Comparison of ENCODE assay signal across 9 mouse cellular contexts in genomic region chr2:26638572-26638971, GRCm38 (mm10). TPM values are rescaled to one million over a fixed set of nuclear protein-coding genes. Genes with fewer than 3 reads are reported as not detected.
DNase-seq lines count a peak whose midpoint lies in the region; ATAC-seq and TF ChIP-seq lines count a peak whose summit lies in the region.
"Had no signal": no experiment of that assay in that cellular context is flagged by ENCODE, and none has a peak within 500 bp of the region (broad histone marks: within the 10 kb centered on the region; RNA-seq: fewer than 3 reads in every experiment).

No protein-coding gene starts in this region.

- H3K36me3 ChIP-seq in CH12.LX (replicated peaks in 1 of 2; ENCODE audit: control insufficient read depth in 1 of 2, insufficient read depth in 1 of 2, low read length in 1 of 2) = peaks cover 40 to 52% of the 10 kb centered on the region in 2 experiments
- H3K36me3 ChIP-seq in forebrain, postnatal 0 days (ENCODE audit: insufficient read depth) = peaks cover 46% of the 10 kb centered on the region
- H3K36me3 ChIP-seq in liver, embryonic 16.5 days (ENCODE audit: control insufficient read depth, insufficient read depth) = peaks cover 13% of the 10 kb centered on the region

- in situ Hi-C loops in CH12.LX (cut with MboI; ENCODE audit: low pct_ligation_motif_present, low pct_unique_long_range_greater_than_20kb, low sequenced_read_pairs) = no loop called here

- TF ChIP-seq CTCF in gastrocnemius, adult 2 months (IDR thresholded peaks at IDR 0.05) = no peak
- TF ChIP-seq CTCF in CH12.LX (conservative IDR thresholded peaks at IDR 0.05 in 1 of 2, IDR thresholded peaks at IDR 0.05 in 1 of 2; ENCODE audit: low read depth in 2 of 2, low read length in 2 of 2) = peak in 1 of 2 experiments; percentile 7; a peak in 1 of 4 replicates
- 0 out of 2 replicates have a peak, but pooled peaks have one; percentile 2 for TF ChIP-seq CTCF in forebrain, postnatal 0 days (IDR thresholded peaks at IDR 0.05; ENCODE audit: low read depth)

- peak overlapping the region; percentile 85 for H3K4me3 ChIP-seq in gastrocnemius, adult 2 months
- peak overlapping the region; percentile 92 to 98 (median 96) for H3K4me3 ChIP-seq in CH12.LX (replicated peaks in 1 of 3; ENCODE audit: low read depth in 2 of 3, low read length in 2 of 3, poor library complexity in 1 of 3)
- H3K4me3 ChIP-seq in forebrain, postnatal 0 days (ENCODE audit: low read depth, low read length) = peak overlapping the region; percentile 68
- H3K4me3 ChIP-seq in liver, embryonic 16.5 days (ENCODE audit: low read depth, low read length) = peak overlapping the region; percentile 82

- DNase-seq in gastrocnemius, adult 2 months = no peak
- DNase-seq in gastrocnemius, postnatal 25 days = no peak
- no peak for DNase-seq in CH12.LX (ENCODE audit: extremely low read depth)
- DNase-seq in forebrain, postnatal 0 days = no peak
- DNase-seq in spleen, postnatal 14 days (ENCODE audit: low spot score in 2 of 2) = no peak
- DNase-seq in ovary, postnatal 14 days (ENCODE audit: low spot score) = no peak
- no peak for DNase-seq in left cerebral cortex, postnatal 36 days (ENCODE audit: low spot score in 2 of 2)
- DNase-seq: cerebellum, adult 8-10 months had no signal

- dilution Hi-C loops in CH12.LX (cut with MboI; ENCODE audit: extremely low pct_ligation_motif_present, extremely low pct_unique_long_range_greater_than_20kb, low sequenced_read_pairs) = no loop called here

- H3K9me3 ChIP-seq in CH12.LX (replicated peaks; ENCODE audit: low read length) = no peaks in the 10 kb centered on the region
- H3K9me3 ChIP-seq in forebrain, postnatal 0 days (ENCODE audit: low read length) = no peaks in the 10 kb centered on the region
- H3K9me3 ChIP-seq in liver, embryonic 16.5 days (replicated peaks; ENCODE audit: control insufficient read depth, low read length) = no peaks in the 10 kb centered on the region

- TF ChIP-seq POLR2A in CH12.LX (IDR thresholded peaks at IDR 0.05; ENCODE audit: low read depth, low read length) = no peak; the same call in 1 of the 2 replicates

- intact Hi-C loops in gastrocnemius, adult 2 months (cut with DNase I) = no loop called here
- intact Hi-C loops in left cerebral cortex, postnatal 36 days (cut with DNase I) = loop anchor here (10.0 kb wide), 1 partner anchor 376 kb away; no protein-coding TSS in a partner anchor

- peak overlapping the region; percentile 46; the same call in 1 of the 2 replicates for H3K27ac ChIP-seq in gastrocnemius, adult 2 months
- H3K27ac ChIP-seq in CH12.LX (ENCODE audit: insufficient read depth, low read depth) = no peak overlapping the region
- 0 out of 2 replicates have a peak overlapping the region, but pooled peaks have one; percentile 37 for H3K27ac ChIP-seq in forebrain, postnatal 0 days (ENCODE audit: low read depth, low read length)
- H3K27ac ChIP-seq in liver, embryonic 16.5 days (ENCODE audit: low read length) = no peak overlapping the region

- WGBS in forebrain, postnatal 0 days = 80% methylated on average over 5 of the region's 5 CpGs
- 32% methylated on average over 5 of the region's 5 CpGs for WGBS in liver, embryonic 16.5 days (ENCODE audit: insufficient replicate concordance)

- peak overlapping the region; percentile 92 for H3K4me2 ChIP-seq in CH12.LX (ENCODE audit: insufficient read depth, low read depth, poor library complexity, severe bottlenecking)
- peak overlapping the region; percentile 61 for H3K4me2 ChIP-seq in forebrain, postnatal 0 days (ENCODE audit: low read depth)
- H3K4me2 ChIP-seq in liver, embryonic 16.5 days (ENCODE audit: low read depth, low read length) = peak overlapping the region; percentile 70

- no peak for TF ChIP-seq RAD21 in CH12.LX (IDR thresholded peaks at IDR 0.05; ENCODE audit: low read depth, low read length)

- no peak for TF ChIP-seq EP300 in CH12.LX (IDR thresholded peaks at IDR 0.05; ENCODE audit: low read length)

- ATAC-seq in forebrain, postnatal 0 days = no peak
- no peak for ATAC-seq in liver, embryonic 16.5 days (ENCODE audit: low read depth)

- peak overlapping the region; percentile 96 for H3K9ac ChIP-seq in CH12.LX (ENCODE audit: insufficient read depth, low read depth)
- H3K9ac ChIP-seq in forebrain, postnatal 0 days = peak overlapping the region; percentile 91; the same call in 1 of the 2 replicates
- peak overlapping the region; percentile 77 for H3K9ac ChIP-seq in liver, embryonic 16.5 days (ENCODE audit: low read depth, low read length)

- peaks cover 6 to 46% of the 10 kb centered on the region in 2 experiments for H3K4me1 ChIP-seq in CH12.LX (ENCODE audit: control insufficient read depth in 1 of 2, insufficient read depth in 2 of 2)
- H3K4me1 ChIP-seq in forebrain, postnatal 0 days (ENCODE audit: insufficient read depth) = peaks cover 6% of the 10 kb centered on the region
- H3K4me1 ChIP-seq in liver, embryonic 16.5 days (ENCODE audit: control insufficient read depth, low read depth, low read length) = peaks cover 19% of the 10 kb centered on the region

- H3K27me3 ChIP-seq in CH12.LX (replicated peaks) = no peaks in the 10 kb centered on the region
- no peaks in the 10 kb centered on the region for H3K27me3 ChIP-seq in forebrain, postnatal 0 days (ENCODE audit: insufficient read depth, low read length)
- H3K27me3 ChIP-seq in liver, embryonic 16.5 days (ENCODE audit: control insufficient read depth, insufficient read depth, low read depth, low read length) = no peaks in the 10 kb centered on the region

- peaks cover 29% of the 10 kb centered on the region for H3K79me2 ChIP-seq in CH12.LX (replicated peaks; ENCODE audit: control insufficient read depth, extremely low read depth, insufficient read depth, poor library complexity, severe bottlenecking)

TF ChIP-seq in CH12.LX, 34 proteins besides CTCF, POLR2A, EP300 and RAD21:
- TF ChIP-seq ZNF384 (IDR thresholded peaks at IDR 0.05; ENCODE audit: low read depth, low read length) (no peak), NELFE (IDR thresholded peaks at IDR 0.05; ENCODE audit: low read depth, low read length) (0 out of 2 replicates have a peak, but pooled peaks have one; percentile 8), POLR2AphosphoS2 (IDR thresholded peaks at IDR 0.05; ENCODE audit: low read depth, low read length) (0 out of 2 replicates have a peak, but pooled peaks have one; percentile 33)

RNA-seq across cellular contexts. Expression of gene Fam69b, which starts 10.3 kb away (rescaled TPM):
- 1 to 10 TPM; 1.0 to 2.3 TPM for total RNA-seq in gastrocnemius, adult 2 months (2021)
- total RNA-seq in gastrocnemius, postnatal 25 days (2021) = 1 to 10 TPM; 1.3 to 2.5 TPM
- total RNA-seq in CH12.LX (2012; rRNA removed) (0.88 and 1.2 TPM in 2 replicates), CH12.LX (2014; rRNA removed) (0.16 TPM in 1 of 2 replicates, not detected in the other)
- not detected in 2 replicates for polyA plus RNA-seq in CH12.LX (2012; ENCODE audit: insufficient read length, low read depth)
- 193 and 214 TPM in 2 replicates for total RNA-seq in forebrain, postnatal 0 days (2014; rRNA removed)
- polyA plus RNA-seq in forebrain, postnatal 0 days (2015; fragmentation: Nextera tagmentation; extraction: Ambion mirVana) = 143 TPM in 2 replicates
- polyA plus RNA-seq in liver, embryonic 16.5 days (2015; fragmentation: Nextera tagmentation; extraction: Ambion mirVana) = 0.61 and 1.3 TPM in 2 replicates
- 10 to 100 TPM; 69.1 to 81.4 TPM for total RNA-seq in left cerebral cortex, postnatal 36 days (2021)

RNA-seq across cellular contexts. Expression of gene Lcn4, which starts 32.5 kb away (rescaled TPM):
- total RNA-seq in gastrocnemius, adult 2 months (2021) = not detected
- total RNA-seq in gastrocnemius, postnatal 25 days (2021) = not detected
- not detected in 2 replicates for total RNA-seq in CH12.LX (2012; rRNA removed)
- total RNA-seq in CH12.LX (2014; rRNA removed) = not detected in 2 replicates
- not detected in 2 replicates for polyA plus RNA-seq in CH12.LX (2012; ENCODE audit: insufficient read length, low read depth)
- not detected in 2 replicates for total RNA-seq in forebrain, postnatal 0 days (2014; rRNA removed)
- polyA plus RNA-seq in forebrain, postnatal 0 days (2015; fragmentation: Nextera tagmentation; extraction: Ambion mirVana) = not detected in 2 replicates
- not detected in 2 replicates for polyA plus RNA-seq in liver, embryonic 16.5 days (2015; fragmentation: Nextera tagmentation; extraction: Ambion mirVana)
- total RNA-seq in left cerebral cortex, postnatal 36 days (2021) = not detected

RNA-seq across cellular contexts. Expression of gene Agpat2, which starts 34.4 kb away (rescaled TPM):
- total RNA-seq in gastrocnemius, adult 2 months (2021) = 1 to 10 TPM; 2.8 to 7.3 TPM
- 10 to 100 TPM in 1 of 2 experiments, 1 to 10 TPM in 1; 3.0 to 14.6 TPM for total RNA-seq in gastrocnemius, postnatal 25 days (2021)
- total RNA-seq in CH12.LX (2012; rRNA removed) (11.1 and 14.2 TPM in 2 replicates), CH12.LX (2014; rRNA removed) (8.6 and 10.6 TPM in 2 replicates)
- 9.5 TPM in 2 replicates for polyA plus RNA-seq in CH12.LX (2012; ENCODE audit: insufficient read length, low read depth)
- 7.8 and 10.0 TPM in 2 replicates for total RNA-seq in forebrain, postnatal 0 days (2014; rRNA removed)
- polyA plus RNA-seq in forebrain, postnatal 0 days (2015; fragmentation: Nextera tagmentation; extraction: Ambion mirVana) = 4.8 and 6.2 TPM in 2 replicates
- 58.3 and 65.7 TPM in 2 replicates for polyA plus RNA-seq in liver, embryonic 16.5 days (2015; fragmentation: Nextera tagmentation; extraction: Ambion mirVana)
- 1 to 10 TPM; 1.5 to 1.6 TPM for total RNA-seq in left cerebral cortex, postnatal 36 days (2021)

RNA-seq across cellular contexts. Expression of gene Gm20532, which starts 52.1 kb away (rescaled TPM):
- total RNA-seq in gastrocnemius, adult 2 months (2021) = not detected
- total RNA-seq in gastrocnemius, postnatal 25 days (2021) = not detected
- total RNA-seq in CH12.LX (2012; rRNA removed) = not detected in 2 replicates
- total RNA-seq in CH12.LX (2014; rRNA removed) = not detected in 2 replicates
- not detected in 2 replicates for polyA plus RNA-seq in CH12.LX (2012; ENCODE audit: insufficient read length, low read depth)
- not detected in 2 replicates for total RNA-seq in forebrain, postnatal 0 days (2014; rRNA removed)
- polyA plus RNA-seq in forebrain, postnatal 0 days (2015; fragmentation: Nextera tagmentation; extraction: Ambion mirVana) = not detected in 2 replicates
- polyA plus RNA-seq in liver, embryonic 16.5 days (2015; fragmentation: Nextera tagmentation; extraction: Ambion mirVana) = not detected in 2 replicates
- not detected for total RNA-seq in left cerebral cortex, postnatal 36 days (2021)

RNA-seq across cellular contexts. Expression of gene Egfl7, which starts 58.8 kb away (rescaled TPM):
- total RNA-seq in gastrocnemius, adult 2 months (2021) = 10 to 100 TPM; 34.4 to 53.7 TPM
- 10 to 100 TPM; 42.3 to 67.2 TPM for total RNA-seq in gastrocnemius, postnatal 25 days (2021)
- total RNA-seq in CH12.LX (2012; rRNA removed) (35.0 and 39.3 TPM in 2 replicates), CH12.LX (2014; rRNA removed) (18.9 and 20.1 TPM in 2 replicates)
- 21.4 and 24.7 TPM in 2 replicates for polyA plus RNA-seq in CH12.LX (2012; ENCODE audit: insufficient read length, low read depth)
- total RNA-seq in forebrain, postnatal 0 days (2014; rRNA removed) = 63.9 and 64.6 TPM in 2 replicates
- 52.8 and 67.3 TPM in 2 replicates for polyA plus RNA-seq in forebrain, postnatal 0 days (2015; fragmentation: Nextera tagmentation; extraction: Ambion mirVana)
- polyA plus RNA-seq in liver, embryonic 16.5 days (2015; fragmentation: Nextera tagmentation; extraction: Ambion mirVana) = 50.9 and 54.3 TPM in 2 replicates
- total RNA-seq in left cerebral cortex, postnatal 36 days (2021) = 10 to 100 TPM; 61.6 to 85.2 TPM

Comparison
In these comparisons a context has a peak if more than half of its experiments do, and no peak if none do; other contexts are left out.
1. H3K27ac ChIP-seq: peak in gastrocnemius, adult 2 months (single experiment) and forebrain, postnatal 0 days (single experiment); none in CH12.LX (single experiment) and liver, embryonic 16.5 days (single experiment).
2. RNA of gene Fam69b, which starts 10.3 kb away (total RNA-seq): 193 to 214 TPM in forebrain, postnatal 0 days and 69.1 to 81.4 TPM in left cerebral cortex, postnatal 36 days; 1.3 to 2.5 TPM in gastrocnemius, postnatal 25 days, 1.0 to 2.3 TPM in gastrocnemius, adult 2 months and 0.16 to 1.2 TPM in CH12.LX; every median in the first group is over 10 times any median in the second.
3. Peak in every context shown above with its lines, with median percentiles within 50 percentile points of each other: H3K4me3 ChIP-seq, H3K4me2 ChIP-seq and H3K9ac ChIP-seq.